Mouse (Mus musculus) lung, adult 2 months (tissue): ENCODE results near the gene Csnk1e.

ENCODE experiments used
- CTCF ChIP-seq: fragments of 200-500 bp; IDR thresholded peaks from 2 replicates; pipeline ENCODE4 v1.5.1; 2011; ENCODE audit warnings: mild to moderate bottlenecking, low read length, control low read depth; ENCODE audit not compliant: insufficient read depth
- POLR2A ChIP-seq: fragments of 200-500 bp; IDR thresholded peaks from 2 replicates; pipeline ENCODE4 v1.6.1; 2011; ENCODE audit warnings: low read depth, mild to moderate bottlenecking, control low read depth, low read length, borderline replicate concordance; ENCODE audit errors: extremely low read depth

GRCm38 (mm10) chr15:79445786-79446654, 9.3 kb downstream of the Csnk1e start:
- TF ChIP-seq CTCF (no peak), POLR2A (no peak)
